Mouse (Mus musculus) frontal cortex, postnatal 25 days (tissue): ENCODE measurements at regions not wholly inside any gene's neighbourhood (a gene's known extent, or its start where the extent isn't known, plus 50 kb on each side); places are given as distances from the start of the nearest gene placed in this dataset.

ENCODE experiments used
- DNase-seq, 2 experiments: peaks; one replicate each; pipeline ENCODE4 v3.0.0; 2022; ENCODE audit warnings: low spot score in 2 of 2

DNA sequence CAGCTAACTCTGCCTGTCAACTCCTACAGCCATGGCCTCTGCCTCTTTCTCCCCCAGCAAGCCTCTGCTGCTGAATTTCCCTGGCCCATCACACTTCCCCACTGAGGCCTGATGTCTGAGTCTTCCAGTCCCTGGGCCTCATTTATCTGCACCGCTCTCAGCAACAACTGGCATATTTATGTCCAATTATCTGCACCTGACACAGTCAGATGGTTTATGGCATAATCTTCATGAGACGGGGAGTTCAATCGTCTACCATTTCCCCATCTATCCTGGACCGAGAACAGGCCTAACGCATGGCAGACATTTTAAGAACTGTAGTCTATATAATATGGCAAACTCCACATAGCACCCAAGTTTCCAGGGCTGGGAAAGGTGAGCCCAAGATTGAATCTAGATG, 1512.8 kb upstream of the Gm6569 start:
- no peak for DNase-seq

DNA sequence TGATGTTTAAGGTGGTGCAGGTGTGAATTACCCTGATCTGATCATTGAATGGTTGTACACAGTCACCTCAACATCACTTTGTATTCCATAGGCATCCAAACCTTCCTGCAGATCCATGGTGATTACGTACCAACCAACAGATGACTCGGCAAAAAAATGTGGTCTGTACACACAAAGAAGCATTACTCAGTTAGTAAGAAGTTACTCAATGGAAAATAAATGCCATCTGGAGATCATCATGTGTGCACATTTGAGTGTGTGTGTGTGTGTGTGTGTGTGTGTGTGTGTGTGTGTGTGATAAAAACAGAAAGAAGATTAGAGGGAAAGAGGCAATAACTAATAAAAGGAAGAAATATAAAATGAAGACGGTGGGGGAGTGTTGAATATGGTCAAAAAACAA, 1512.2 kb upstream of the Gm6569 start:
- no peak for DNase-seq

DNA sequence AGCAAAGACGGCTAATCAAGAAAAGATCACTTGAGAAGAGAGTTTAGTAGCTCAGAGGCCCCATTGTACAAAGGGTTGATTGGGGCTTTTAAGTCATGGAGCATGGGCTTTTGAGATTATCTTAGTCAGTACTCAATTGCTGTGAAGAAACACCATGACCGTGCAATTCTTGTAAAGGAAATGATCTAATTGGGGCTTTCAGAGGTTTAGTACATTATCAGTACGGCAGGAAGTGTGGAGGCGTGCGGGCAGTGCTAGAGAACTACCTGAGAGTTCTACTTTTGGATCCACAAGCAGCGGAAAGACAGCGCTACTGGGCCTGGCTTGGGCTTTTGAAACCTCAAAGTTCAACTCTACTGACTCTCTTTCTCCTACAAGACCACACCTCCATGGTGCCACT, 1511.2 kb upstream of the Gm6569 start:
- no peak for DNase-seq

GRCm38 (mm10) chr15:72331262-72331661, 1503.1 kb upstream of the Gm6569 start:
- DNase-seq: no peak

- no peak for DNase-seq
Measured at GRCm38 (mm10) chr15:72334497-72334896, 1499.9 kb upstream of the Gm6569 start.

DNA sequence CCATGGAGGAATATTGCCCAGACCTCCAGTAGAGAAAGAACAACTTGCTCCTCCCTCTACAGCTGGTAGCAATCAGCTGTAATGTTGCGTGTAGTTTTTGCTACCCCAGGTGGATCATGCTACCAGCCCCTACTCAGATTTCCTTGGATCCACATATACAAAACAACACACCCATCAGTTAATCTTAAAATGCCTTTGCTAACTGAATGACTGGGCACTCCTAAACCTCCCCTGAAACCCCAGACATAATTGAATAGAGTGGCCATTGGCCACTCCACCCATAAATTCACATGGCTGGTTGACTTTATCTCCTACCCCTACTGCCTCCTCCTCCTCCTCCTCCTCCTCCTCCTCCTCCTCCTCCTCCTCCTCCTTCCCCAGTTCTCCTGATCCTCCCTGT, 1494.7 kb upstream of the Gm6569 start:
- no peak for DNase-seq

- DNase-seq: no peak
Measured at GRCm38 (mm10) chr15:72341991-72342390, 1492.4 kb upstream of the Gm6569 start.

DNA sequence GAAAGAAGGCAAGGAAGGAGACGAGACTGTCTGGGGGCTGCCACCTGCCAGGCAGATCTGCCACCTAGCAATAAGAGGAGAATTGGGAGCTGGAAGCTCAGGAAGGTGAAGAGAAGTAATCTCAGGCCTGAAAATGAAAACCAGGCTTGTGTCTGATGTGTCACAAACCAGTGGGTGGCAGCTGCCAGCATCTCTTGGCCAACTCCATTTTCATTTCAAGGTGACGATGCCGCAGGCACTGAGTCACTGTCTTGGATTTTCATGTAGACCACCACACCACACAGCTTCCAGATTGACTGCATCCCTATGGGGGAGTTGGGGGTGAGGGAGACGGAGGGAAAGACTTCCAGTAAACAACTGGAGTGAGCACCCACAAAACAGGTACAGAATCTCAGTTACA, 1491.9 kb upstream of the Gm6569 start:
- DNase-seq: peak in 1 of 2 experiments; percentile 7

DNA sequence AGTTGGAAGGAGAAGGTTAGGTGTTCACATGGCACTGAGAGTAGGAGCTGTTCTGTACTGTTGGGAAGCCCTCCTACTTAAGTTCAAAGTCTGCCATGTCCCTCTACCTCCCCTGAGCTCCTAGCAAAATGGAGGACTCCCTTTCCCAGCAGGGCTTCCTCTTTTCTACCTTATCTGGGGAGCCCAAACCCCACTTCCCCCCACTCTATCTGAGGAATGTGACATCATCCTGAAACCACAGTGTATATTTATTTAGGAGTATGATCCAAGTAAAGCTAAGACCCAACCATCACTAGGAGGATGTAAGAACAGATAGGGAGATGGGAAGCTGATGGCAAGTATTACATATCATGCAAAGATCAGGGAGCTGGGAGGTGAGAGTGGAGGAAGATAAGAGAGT, 1490.6 kb upstream of the Gm6569 start:
- DNase-seq: no peak

- DNase-seq: no peak
Measured at GRCm38 (mm10) chr15:72353371-72353770, 1481.0 kb upstream of the Gm6569 start.

- no peak for DNase-seq
Measured at GRCm38 (mm10) chr15:72355626-72356025, 1478.7 kb upstream of the Gm6569 start.

GRCm38 (mm10) chr15:72359636-72360035, 1474.7 kb upstream of the Gm6569 start:
- DNase-seq: no peak

GRCm38 (mm10) chr15:72360049-72360448, 1474.3 kb upstream of the Gm6569 start:
- no peak for DNase-seq

- no peak for DNase-seq
Measured at GRCm38 (mm10) chr15:72360463-72361030, 1473.8 kb upstream of the Gm6569 start.

- no peak for DNase-seq
Measured at GRCm38 (mm10) chr15:72373041-72373440, 1461.3 kb upstream of the Gm6569 start.

- DNase-seq: no peak
Measured at GRCm38 (mm10) chr15:72377201-72377600, 1457.2 kb upstream of the Gm6569 start.

GRCm38 (mm10) chr15:72379291-72379690, 1455.1 kb upstream of the Gm6569 start:
- no peak for DNase-seq

GRCm38 (mm10) chr15:72381164-72381563, 1453.2 kb upstream of the Gm6569 start:
- no peak for DNase-seq

GRCm38 (mm10) chr15:72381744-72382143, 1452.6 kb upstream of the Gm6569 start:
- no peak for DNase-seq

DNA sequence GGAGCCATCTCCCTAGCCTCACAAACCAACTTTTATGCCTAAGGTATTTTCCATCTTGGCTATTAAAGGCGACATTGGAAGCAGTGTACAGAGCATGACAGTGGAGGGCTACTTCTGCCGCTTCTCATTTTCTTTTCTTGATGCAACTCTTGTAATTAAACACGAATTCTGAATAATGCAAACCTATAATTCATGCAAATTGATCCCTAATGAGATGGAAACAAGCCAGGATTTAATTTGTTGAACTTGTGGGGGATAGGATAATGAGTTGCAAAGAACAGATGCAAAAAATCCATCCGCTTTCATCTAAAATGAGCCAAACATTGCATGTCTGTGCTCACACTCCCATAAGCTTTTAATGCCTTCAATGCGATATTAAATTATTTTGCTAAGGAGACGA, 1451.8 kb upstream of the Gm6569 start:
- DNase-seq: no peak

- no peak for DNase-seq
Measured at GRCm38 (mm10) chr15:72383062-72383461, 1451.3 kb upstream of the Gm6569 start.

DNA sequence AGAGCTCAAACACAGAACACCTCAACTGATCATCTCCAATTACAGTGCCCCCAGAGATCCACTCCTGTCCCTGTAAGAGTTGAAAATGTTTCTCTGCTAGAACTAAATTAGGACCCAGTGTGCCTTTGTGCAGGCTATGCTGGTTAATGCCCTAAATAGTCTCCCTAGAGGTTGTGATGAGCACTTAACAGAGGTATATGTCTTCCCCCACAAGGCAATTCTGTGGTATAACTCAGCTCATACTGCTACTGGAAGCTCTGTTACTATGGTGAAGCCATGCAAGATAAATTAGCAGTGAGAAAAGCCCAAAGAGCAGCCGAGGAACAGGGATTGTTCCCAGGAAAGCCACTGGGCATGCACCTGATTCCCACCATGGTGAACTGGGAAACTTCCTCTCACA, 1450.9 kb upstream of the Gm6569 start:
- no peak for DNase-seq

DNA sequence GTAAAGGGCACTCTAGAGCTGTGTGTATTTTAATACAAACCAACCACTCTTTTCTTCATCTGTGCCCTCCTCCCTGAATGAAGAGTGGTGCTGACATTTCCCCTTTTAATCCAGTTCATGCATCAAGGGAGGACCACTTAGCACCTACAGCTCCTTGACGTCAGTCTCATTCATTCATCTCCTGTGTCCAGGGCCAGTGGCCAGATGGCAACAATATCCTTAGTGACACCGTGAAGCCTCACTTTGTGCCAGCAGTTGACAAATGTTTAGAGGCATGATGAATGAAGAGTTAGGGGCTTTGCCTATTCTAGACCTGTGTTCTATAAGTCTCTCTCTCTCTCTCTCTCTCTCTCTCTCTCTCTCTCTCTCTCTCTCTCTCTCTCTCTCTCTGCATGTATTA, 1441.1 kb upstream of the Gm6569 start:
- DNase-seq: no peak

DNA sequence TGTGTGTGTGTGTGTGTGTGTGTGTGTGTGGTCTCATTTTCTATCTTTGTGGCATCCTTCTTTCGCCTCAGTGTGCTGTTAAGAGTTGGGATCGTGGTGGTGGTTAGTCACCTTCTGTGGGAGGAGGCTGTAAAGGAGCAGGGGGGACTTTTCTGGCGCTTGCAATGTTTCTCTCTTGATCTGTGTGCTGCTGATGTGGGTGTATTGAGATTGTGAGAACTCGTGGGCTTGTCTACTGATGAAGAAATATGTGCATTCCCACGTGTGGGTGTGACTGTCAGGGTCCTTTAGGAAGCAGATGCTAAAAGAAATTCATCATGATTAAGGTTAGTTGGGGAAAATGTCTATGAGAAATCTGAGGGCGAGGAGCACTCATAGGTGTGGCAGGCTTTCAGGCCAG, 1422.4 kb upstream of the Gm6569 start:
- DNase-seq: peak; percentile 10 to 17
